Mouse (Mus musculus): ENCODE results near the gene Elfn1.

DNA sequence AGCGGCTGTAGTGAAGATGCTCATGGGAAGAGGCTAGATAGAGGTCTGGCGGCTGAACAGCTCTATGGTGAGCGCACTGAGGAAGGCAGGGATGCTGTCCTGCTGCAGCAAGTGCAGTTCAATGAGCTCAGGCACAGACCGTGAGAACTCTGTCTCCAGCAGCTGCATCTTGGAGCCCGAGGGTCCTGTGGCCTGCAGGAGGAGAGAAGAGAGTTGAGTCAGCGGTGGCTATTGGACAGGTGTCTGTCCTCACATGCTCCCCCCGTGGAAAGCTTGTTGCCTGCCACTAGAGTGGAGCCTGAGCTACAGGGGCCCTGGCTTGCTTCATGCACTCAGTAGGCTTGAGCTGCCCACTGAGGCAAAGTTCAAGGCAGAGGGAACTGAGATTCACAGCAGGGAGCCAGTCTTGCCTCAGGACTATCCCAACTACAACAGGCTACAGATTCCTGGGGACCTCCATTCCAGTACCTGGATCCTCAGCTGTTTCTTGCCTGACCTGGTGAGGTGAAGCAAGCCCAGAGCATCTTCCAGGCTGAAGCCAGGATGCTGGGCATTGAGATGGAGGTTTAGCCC is 101.4 kb downstream of the Elfn1 start:
- TF ChIP-seq GATA1 (IDR thresholded peaks at IDR 0.05; ENCODE audit: borderline replicate concordance, low read length): no peak
- no peak for TF ChIP-seq CTCF (IDR thresholded peaks at IDR 0.05; ENCODE audit: low read depth, low read length)
